Mouse (Mus musculus) gastrocnemius, postnatal 10 days (tissue): Measurements from ENCODE around the gene Krt77. TPM values are rescaled to one million over a fixed set of nuclear protein-coding genes. Genes with fewer than 3 reads are reported as not detected.

Experiments
- DNase-seq: peaks from one replicate; pipeline ENCODE4 v3.0.0; 2021; ENCODE audit warnings: mixed read lengths
- long read RNA-seq, 2 experiments: library from polyadenylated mRNA; stranded (forward); transcript quantifications; one replicate each; pipeline ENCODE4 v2.0.0; 2021
- total RNA-seq, 2 experiments: library from RNA; stranded (reverse); gene quantifications; 2 replicates each; pipeline ENCODE4 v1.2.3; 2021

Krt77 gene
- total RNA-seq, result not detected
- long read RNA-seq, experiment 1, result 0 reads
- long read RNA-seq, experiment 2, result 0 reads

DNA sequence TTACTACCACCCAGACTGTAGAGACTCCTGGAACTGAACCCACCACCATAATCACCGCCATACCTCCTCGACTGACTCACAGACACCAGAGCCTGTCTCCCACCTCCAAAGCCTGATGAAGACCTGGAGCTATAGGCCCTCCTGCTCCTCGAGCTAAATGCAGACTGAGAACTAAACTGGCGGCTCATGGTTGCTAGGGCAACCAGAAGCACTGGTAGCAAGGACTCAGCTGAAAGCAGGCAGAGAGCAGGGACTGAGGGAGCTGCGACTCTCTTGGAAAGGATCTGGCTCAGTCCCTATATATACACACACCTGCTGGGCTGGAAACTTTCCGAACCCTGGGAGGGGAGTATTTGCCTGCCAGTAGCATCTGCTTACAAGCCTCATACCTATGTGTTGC, at the start of gene Krt77:
TSS of gene Krt77 (minus strand) at position 275 of the 400 bp plus-strand sequence.
- no peak for DNase-seq

DNA sequence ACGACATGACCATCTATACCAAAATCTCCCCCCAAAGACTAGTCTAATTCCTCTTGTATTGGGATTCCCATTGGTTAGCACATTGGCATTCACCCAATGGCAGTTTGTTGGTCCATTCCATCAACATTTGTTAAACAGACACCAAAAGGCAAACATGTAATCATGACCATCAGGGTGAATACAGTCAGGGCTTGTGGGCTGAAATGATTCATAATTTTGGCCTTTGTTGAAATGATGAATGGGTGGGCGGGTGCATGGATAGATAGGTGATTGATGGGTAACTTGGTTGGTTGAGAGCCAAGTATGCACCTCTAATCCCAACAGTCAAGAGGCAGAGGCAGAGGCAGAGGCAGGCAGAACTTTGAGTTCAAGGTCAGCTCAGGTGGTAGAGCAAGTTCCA, 46.6 kb upstream of the Krt77 start:
- DNase-seq, result no peak

DNA sequence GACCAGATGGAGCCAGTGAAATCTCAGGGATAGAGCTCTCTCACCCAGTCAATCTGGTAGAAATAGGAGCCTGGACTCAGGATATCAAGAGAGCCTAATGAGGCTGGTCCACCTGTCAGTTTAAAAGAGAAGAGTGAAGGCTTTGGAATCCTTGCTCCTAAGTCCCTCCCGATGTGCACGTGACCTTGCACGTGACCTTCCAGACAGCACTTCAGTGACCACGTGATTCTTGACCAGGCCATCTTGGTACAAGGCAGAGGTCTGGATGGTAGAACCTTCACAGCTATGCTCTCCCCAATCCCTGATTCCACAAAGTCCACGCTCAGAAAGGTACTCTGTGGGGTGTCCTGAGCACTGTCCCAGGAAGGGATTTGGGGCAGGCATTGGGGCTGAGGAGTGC, 35.3 kb upstream of the Krt77 start:
- DNase-seq, result no peak

DNA sequence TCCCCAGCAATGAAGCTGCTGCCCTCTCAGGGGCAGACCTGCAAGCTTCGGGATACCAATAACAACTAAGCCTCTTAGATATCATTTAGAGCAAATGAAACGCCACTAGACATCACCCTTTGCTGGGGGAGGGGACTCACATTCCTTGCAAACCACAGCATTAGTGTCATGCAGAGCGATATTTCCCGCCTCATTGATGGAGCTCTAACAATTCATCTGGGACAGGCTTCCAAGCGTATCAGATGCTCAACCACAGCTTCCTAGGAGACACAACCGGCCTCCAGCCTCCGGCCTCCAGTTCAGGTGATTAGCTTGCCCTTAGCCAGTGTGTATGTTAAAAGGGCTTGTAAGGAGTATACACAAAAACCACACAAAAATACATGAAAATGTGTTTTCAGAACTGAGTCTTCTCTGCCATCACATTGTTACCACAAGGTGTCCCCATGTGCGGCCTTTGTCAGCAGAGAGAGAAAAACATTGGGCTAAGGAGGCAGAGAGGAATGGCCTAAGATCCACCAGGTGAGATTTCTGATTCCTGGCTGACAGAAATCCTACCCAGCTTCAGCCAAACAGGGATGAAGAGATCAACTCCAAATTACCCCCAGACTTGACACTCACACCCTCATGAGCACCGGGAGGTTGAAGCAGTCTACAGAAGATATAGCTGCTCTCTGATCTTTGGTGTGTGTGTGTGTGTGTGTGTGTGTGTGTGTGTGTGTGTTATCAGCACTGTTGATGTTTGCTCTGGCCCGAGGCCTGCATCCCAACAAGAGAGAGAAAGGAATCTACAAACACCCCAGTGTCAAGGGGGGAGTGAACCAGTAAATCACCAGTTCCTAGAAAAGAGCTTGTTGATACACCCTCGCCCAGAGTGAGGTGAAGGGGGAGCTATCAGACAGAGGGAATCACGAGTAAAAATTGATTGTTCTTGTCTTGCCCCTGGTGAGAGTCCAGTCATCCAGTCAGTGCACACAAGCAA, 33.0 kb upstream of the Krt77 start:
- DNase-seq, result no peak

GRCm38 (mm10) chr15:101895216-101895615, 25.7 kb upstream of the Krt77 start:
- no peak for DNase-seq

DNA sequence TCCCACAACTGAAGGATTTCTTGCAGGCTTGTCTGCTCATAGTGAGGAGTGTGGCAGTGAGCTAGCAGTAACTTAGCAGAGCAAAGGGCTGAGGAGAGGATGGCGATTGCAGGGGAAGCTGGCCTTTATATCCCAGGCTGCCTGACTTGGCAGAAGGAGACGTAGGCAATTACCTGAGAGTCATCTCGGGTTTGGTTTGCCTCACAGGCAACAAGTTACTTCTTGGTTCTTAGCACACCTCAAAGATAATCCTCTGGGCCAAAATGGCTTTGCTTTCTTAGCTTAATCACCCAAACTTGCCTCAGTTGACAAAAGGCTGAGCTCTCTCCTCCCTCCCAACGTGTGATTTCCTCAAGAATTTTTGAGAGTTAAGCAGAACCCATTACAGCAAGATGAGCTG, 23.3 kb upstream of the Krt77 start, which contains the start of gene Krt76:
TSS of gene Krt76 (minus strand) at position 101 of the 400 bp plus-strand sequence.
- DNase-seq, result no peak

DNA sequence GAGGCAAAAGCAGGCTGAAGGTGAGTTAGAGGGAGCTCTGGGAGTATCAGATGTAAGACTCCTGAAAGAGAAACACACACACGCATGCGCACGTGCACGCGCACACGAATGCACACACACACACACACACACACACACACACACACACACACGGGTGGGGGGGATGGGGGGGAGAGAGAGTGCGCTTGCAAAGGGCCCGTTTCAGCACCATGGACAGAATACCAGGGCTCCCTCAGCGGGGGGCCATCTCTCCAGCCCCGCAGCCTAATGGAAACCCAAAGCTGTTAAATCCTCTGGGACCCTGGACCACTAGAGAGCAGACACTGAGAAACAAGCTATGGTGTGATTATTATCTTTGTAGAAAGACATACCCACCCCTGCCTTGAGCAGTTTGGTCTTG, 10.3 kb upstream of the Krt77 start:
- no peak for DNase-seq

GRCm38 (mm10) chr15:101878041-101878440, 8.5 kb upstream of the Krt77 start:
- DNase-seq, result no peak

DNA sequence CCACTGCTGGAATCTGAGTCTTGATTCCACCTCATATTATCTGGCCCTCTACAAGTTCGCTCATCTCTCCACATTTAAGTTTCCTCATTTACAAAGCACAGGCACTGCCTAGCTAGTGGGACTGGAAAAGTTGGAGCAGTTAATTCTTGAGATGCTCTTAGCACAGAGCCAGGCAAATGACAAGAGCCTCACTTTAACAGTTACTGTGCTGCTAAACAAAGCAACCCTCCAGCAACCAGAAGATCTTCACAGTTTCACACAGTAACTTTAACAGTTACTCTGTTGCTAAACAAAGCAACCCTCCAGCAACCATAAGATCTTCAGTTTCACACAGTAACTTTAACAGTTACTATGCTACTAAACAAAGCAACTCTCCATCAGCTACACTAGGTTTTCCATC, 4.9 kb upstream of the Krt77 start:
- DNase-seq, result no peak

GRCm38 (mm10) chr15:101873231-101873630, 3.7 kb upstream of the Krt77 start:
- no peak for DNase-seq

DNA sequence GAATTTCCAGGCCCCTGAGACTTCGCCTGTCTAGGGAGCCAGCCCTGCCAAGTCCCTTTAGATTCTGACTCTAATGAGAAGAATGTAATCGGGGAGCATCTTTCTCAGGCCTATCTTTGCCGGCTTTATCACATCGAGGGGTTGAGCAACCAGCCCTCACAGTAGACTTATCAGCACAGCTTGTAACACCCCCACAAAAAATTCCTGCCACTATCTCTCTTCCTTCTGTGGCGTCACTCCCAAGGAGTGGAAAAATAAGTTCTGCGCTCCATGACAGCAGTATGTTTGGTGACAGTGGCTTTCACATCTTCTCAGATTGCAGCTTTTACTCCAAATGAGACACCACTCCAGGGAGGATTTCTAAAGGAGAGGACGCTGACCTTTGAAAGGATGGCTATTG, 2.8 kb downstream of the Krt77 start:
- DNase-seq, result no peak

- no peak for DNase-seq
Observed at GRCm38 (mm10) chr15:101860421-101861130, 8.9 kb downstream of the Krt77 start.

- DNase-seq, result peak; percentile 28
Observed at GRCm38 (mm10) chr15:101859735-101860170, 9.8 kb downstream of the Krt77 start.

DNA sequence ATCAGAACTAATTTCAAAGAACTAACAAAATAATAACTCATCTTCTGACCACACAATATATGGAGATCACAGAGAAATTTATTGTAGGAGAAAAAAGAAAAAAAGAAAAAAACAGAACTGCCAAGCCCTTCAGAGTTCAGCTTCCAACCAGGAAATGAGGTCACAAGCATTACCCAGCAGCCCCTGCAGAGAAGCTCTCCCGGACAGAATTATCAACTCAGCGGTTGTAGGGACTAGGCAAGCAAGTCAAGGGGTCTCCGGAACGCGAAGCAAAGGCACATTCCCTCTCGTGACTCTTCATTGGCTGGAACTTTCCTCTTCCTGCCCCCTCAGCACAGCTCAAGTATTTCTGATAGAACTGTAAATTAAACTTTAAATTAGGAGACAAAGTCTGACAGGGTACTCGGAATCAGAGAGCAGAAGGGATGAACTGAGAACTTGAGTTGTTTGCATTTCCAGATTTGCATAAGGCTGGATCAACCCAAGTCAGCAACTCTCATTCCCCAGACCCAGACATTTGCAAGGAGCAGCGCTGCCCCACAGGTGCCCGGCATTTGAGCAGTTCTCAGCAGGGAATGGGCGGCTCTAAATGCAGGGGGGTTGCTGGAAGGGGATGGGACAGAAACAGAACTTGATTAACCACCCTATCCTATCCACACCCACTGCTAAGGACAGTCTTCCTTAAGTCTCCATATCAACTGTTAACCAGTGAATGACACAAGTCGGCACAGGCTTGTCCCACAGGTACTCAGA, 10.7 kb downstream of the Krt77 start:
- DNase-seq, result no peak

GRCm38 (mm10) chr15:101856696-101857095, 12.8 kb downstream of the Krt77 start:
- DNase-seq, result no peak

DNA sequence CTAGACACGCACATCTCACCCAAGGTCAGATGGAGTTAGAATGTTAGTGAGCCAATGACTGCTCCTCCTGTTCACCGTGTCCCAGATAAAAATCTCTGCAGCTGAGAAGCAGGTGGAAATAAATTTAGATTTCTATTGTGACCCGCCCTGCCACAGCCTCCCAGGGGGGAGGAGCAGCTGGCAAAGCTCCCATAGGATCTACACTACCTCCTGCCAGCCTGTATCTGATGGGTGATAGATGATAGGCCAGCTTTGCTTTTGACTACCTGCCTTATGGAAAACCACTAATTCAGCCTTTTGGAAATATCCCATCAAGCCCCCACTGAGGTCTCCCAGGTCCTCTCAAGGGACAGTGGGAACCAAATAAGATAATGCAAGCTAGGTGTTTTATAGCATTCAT, 13.8 kb downstream of the Krt77 start:
- no peak for DNase-seq

DNA sequence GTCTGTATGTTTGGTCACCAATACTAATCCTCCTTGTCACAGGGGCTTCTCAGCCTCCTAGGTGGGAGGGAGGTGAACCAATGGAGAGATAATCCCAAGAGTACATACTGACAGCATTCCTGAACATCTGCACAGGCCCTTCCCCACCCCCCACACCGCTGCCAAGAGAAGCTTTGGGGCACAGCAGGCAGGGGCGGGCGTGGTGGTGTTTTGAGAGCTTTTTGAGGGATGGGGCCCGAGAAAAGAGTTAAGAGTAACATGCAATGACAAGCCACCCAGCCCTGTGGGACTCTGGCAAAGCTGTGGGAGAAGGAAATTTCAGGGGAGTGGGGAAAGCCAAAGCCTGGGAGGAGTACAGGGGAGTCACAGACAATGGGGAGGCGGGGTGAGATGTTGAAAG, 15.2 kb downstream of the Krt77 start:
- no peak for DNase-seq

- no peak for DNase-seq
Observed at GRCm38 (mm10) chr15:101852571-101852970, 16.9 kb downstream of the Krt77 start.

- DNase-seq, result no peak
Observed at GRCm38 (mm10) chr15:101850694-101851093, 18.8 kb downstream of the Krt77 start, which contains the start of gene Krt1. TSS of gene Krt1 (minus strand) at chr15:101850794.

DNA sequence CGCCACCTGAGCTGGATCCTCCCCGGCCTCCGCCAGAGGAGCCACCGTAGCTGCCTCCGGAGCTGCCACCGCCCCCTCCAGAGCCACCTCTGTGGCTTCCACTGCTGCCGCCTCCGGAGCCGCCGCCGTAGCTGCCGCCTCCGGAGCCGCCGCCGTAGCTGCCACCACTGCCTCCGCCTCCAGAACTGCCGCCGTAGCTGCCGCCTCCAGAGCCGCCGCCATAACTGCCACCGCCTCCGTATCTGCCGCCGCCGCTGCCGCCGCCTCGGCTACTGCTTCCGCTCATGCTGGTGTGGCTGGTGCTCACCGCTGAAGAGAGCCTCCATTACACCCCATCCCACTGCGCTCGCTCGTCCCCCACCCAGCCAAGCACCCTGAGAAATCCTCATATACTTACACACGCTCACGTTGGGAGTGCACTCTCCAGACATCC, 23.5 kb downstream of the Krt77 start:
- DNase-seq, result peak; percentile 41

- no peak for DNase-seq
Observed at GRCm38 (mm10) chr15:101843192-101843591, 26.3 kb downstream of the Krt77 start.

GRCm38 (mm10) chr15:101834784-101835328, 34.6 kb downstream of the Krt77 start:
- no peak for DNase-seq
